Mouse (Mus musculus) cerebellum, adult 11-12 months (tissue): ENCODE data around the gene Fbxo17.

Experiments
- DNase-seq: peaks from one replicate; pipeline ENCODE4 v3.0.0; 2022

Gene Fbxo17

GRCm38 (mm10) chr7:28719159-28719558 is 2.6 kb downstream of the Fbxo17 start:
- DNase-seq = no peak

GRCm38 (mm10) chr7:28719650-28720049 is 3.0 kb downstream of the Fbxo17 start:
- DNase-seq = no peak

- DNase-seq = no peak
These were observed 4.3 kb downstream of the Fbxo17 start for GRCm38 (mm10) chr7:28720753-28721537.

GRCm38 (mm10) chr7:28722079-28722478 is 5.5 kb downstream of the Fbxo17 start:
- DNase-seq = no peak

- DNase-seq = no peak
These were observed 8.0 kb downstream of the Fbxo17 start for GRCm38 (mm10) chr7:28724613-28725012.

- peak; percentile 80 for DNase-seq
These were observed 10.0 kb downstream of the Fbxo17 start for GRCm38 (mm10) chr7:28726600-28726999.

- DNase-seq = no peak
These were observed 11.2 kb downstream of the Fbxo17 start for GRCm38 (mm10) chr7:28727649-28728340.

- peak; percentile 78 for DNase-seq
These were observed 15.9 kb downstream of the Fbxo17 start for GRCm38 (mm10) chr7:28732341-28733142.

- no peak for DNase-seq
These were observed 16.6 kb downstream of the Fbxo17 start for GRCm38 (mm10) chr7:28733211-28733610.

- DNase-seq = no peak
These were observed 19.1 kb downstream of the Fbxo17 start for GRCm38 (mm10) chr7:28735701-28736100.

GRCm38 (mm10) chr7:28739829-28740228 is 23.2 kb downstream of the Fbxo17 start:
- DNase-seq = peak; percentile 57

GRCm38 (mm10) chr7:28740949-28741348 is 24.3 kb downstream of the Fbxo17 start:
- no peak for DNase-seq

GRCm38 (mm10) chr7:28741368-28741708 is 24.7 kb downstream of the Fbxo17 start:
- DNase-seq = no peak

GRCm38 (mm10) chr7:28741709-28742438 is 25.3 kb downstream of the Fbxo17 start, which contains the start of the genes Mrps12 and Sars2:
Gene Mrps12, minus strand, starts transcription at chr7:28741820.
Gene Sars2, plus strand, starts transcription at chr7:28741992.
- peak; percentile 96 for DNase-seq

- peak; percentile 6 for DNase-seq
These were observed 33.3 kb downstream of the Fbxo17 start for GRCm38 (mm10) chr7:28749935-28750334.

GRCm38 (mm10) chr7:28756079-28756478 is 39.5 kb downstream of the Fbxo17 start, which contains the start of gene Ccer2:
Gene Ccer2, plus strand, starts transcription at chr7:28756174.
- no peak for DNase-seq

GRCm38 (mm10) chr7:28758623-28759022 is 42.0 kb downstream of the Fbxo17 start:
- no peak for DNase-seq

- no peak for DNase-seq
These were observed 45.3 kb downstream of the Fbxo17 start for GRCm38 (mm10) chr7:28761907-28762306.

GRCm38 (mm10) chr7:28765211-28765610 is 48.6 kb downstream of the Fbxo17 start:
- DNase-seq = no peak

GRCm38 (mm10) chr7:28766173-28766879 is 49.7 kb downstream of the Fbxo17 start, which contains the start of gene Sirt2:
Gene Sirt2, plus strand, starts transcription at chr7:28766735.
- peak; percentile 98 for DNase-seq

GRCm38 (mm10) chr7:28766910-28767309 is 50.3 kb downstream of the Fbxo17 start:
- no peak for DNase-seq

- DNase-seq = peak; percentile 62
These were observed 50.9 kb downstream of the Fbxo17 start, which contains the start of gene Nfkbib for GRCm38 (mm10) chr7:28767462-28767965. Gene Nfkbib, minus strand, starts transcription at chr7:28767512.
